Mouse (Mus musculus): ENCODE measurements at regions not wholly inside any gene's neighbourhood (a gene's known extent, or its start where the extent isn't known, plus 50 kb on each side); places are given as distances from the start of the nearest gene placed in this dataset.
"Not testable (repeated sequence)": the region's sequence is repeated elsewhere in the genome, so short reads cannot be mapped to it uniquely, and the experiment has no call there.

DNA sequence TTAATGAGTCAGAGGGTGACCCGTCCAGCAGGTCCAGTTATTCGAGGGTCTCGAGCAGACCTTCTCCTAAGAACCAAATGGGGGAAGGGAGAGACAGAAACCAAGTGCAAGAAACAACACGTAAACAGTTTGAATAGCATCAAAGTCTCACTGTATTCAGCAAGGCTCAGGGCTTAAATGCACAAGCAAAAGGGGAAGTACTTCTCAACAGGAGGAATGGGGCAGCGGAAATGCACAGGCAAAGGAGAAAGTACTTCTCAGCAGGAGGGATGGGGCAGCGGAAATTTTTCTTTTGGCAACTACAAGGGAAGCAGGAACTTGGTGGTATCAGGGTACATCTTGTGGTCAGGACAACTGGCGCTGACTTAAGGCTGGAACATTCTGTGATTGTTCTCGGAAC lies 330.6 kb downstream of the 9430069I07Rik start:
- H3K4me1 ChIP-seq (ENCODE audit: control insufficient read depth, insufficient read depth, low read length); H3K27ac ChIP-seq (replicated peaks; ENCODE audit: insufficient read depth, low read depth, low read length); H3K36me3 ChIP-seq (ENCODE audit: control insufficient read depth, insufficient read depth, low read length); H3K4me3 ChIP-seq (ENCODE audit: insufficient read depth, low read depth, low read length); DNase-seq (ENCODE audit: extremely low read depth, low read depth, low spot score); H3K27me3 ChIP-seq (ENCODE audit: control insufficient read depth, insufficient read depth, low read length); H3K9ac ChIP-seq (ENCODE audit: low read depth, low read length); H3K79me2 ChIP-seq (ENCODE audit: control insufficient read depth, insufficient read depth, low read length): not testable (repeated sequence)
- 80% methylated on average over 8 of the region's 8 CpGs for WGBS

DNA sequence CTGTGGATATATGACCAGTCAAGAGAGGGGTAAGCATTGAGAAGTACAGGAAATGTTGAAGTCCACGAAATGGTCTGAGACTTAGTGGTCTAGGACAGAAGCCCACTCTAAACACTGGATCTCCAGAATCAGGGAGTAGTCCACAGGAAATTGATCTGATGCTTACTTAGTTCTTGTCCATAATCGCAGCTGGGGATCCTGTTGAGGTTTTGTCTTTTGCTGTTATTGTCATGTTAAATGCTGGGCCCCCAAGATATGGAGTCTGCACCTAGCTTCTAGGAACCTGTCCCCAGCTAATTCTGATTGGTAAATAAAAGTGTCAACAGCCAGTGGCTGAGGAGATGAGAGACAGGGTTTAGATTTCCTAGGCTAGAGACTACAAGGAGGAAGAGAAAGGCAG lies 332.3 kb downstream of the 9430069I07Rik start:
- 77% methylated on average over 2 of the region's 2 CpGs for WGBS

DNA sequence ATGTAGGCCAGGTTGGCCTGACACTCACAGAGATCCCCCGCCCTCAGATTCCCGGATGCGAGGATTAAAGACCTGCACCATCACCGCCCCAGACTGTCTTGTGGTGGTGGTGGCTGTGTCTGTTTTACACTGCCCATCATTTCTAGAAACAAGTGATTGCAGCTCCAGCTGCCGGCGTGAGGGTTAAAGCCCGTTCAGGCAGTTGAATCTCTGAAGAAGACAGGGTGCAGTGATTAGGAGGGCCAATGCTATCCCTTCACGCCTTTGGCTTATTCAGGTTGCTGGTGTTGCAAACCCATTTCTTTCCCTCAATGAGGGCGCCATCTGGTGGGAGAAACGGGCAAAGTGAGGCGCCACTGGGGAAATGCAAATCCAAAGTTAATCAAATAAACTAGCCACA lies 335.8 kb downstream of the 9430069I07Rik start:
- 35% methylated on average over 11 of the region's 11 CpGs for WGBS
- DNase-seq (ENCODE audit: extremely low read depth, low read depth, low spot score) = peak; percentile 39
- TF ChIP-seq POLR2A (IDR thresholded peaks at IDR 0.05; ENCODE audit: extremely low read depth, insufficient read depth, low read length) (no peak), CTCF (IDR thresholded peaks at IDR 0.05; ENCODE audit: low read depth, low read length) (peak; percentile 78)

More for the DNA sequence above, 332.3 kb downstream of the 9430069I07Rik start:
- no peaks in the 10 kb centered on the region for H3K36me3 ChIP-seq (ENCODE audit: control insufficient read depth, insufficient read depth, low read length)
- no peaks in the 10 kb centered on the region for H3K4me1 ChIP-seq (ENCODE audit: control insufficient read depth, insufficient read depth, low read length)
- no peak overlapping the region for H3K9ac ChIP-seq (ENCODE audit: low read depth, low read length)
- TF ChIP-seq POLR2A (IDR thresholded peaks at IDR 0.05; ENCODE audit: extremely low read depth, insufficient read depth, low read length) = no peak
- H3K79me2 ChIP-seq (ENCODE audit: control insufficient read depth, insufficient read depth, low read length) = no peaks in the 10 kb centered on the region
- H3K27ac ChIP-seq (replicated peaks; ENCODE audit: insufficient read depth, low read depth, low read length) = no peak overlapping the region
- no peak overlapping the region for H3K4me3 ChIP-seq (ENCODE audit: insufficient read depth, low read depth, low read length)
- H3K27me3 ChIP-seq (ENCODE audit: control insufficient read depth, insufficient read depth, low read length) = no peaks in the 10 kb centered on the region
- DNase-seq (ENCODE audit: extremely low read depth, low read depth, low spot score) = no peak

DNA sequence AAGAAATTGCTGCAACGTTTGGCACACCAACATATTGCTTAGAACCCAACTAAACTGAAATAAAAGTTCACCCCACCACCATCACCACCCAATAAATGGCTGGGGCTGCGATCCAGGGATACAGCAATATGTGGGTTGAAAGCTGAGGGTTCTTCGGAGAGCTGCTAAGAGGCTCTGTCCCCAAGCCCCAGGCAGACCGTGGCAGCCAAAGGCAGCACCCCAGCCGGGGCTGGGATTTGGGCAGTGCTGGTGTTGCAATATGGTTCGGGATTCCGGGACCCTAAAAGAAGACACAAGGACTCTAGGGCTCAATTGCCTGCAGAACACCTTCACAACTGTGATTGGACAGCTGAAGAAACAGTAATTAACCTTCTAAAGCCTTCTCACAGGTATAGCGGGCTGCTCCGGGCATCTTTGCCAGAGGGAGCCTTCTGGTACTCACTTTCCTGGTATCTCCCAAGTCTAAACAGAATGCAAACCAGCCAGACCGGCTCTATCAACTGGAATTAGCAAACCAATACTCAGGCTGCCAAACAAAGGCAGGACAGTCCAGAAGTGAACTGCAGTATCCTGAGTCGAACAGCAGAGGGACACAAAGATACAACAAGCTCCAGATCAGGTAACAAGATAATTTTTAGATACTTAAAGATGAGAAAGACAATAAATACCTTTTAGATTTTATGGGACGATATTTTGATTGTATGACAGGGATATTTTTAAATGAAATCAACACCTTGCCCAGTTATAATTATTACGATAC lies 341.1 kb downstream of the 9430069I07Rik start:
- H3K79me2 ChIP-seq (ENCODE audit: control insufficient read depth, insufficient read depth, low read length) = no peaks in the 10 kb centered on the region
- 50% methylated on average over 13 of the region's 13 CpGs for WGBS
- H3K9ac ChIP-seq (ENCODE audit: low read depth, low read length) = no peak overlapping the region
- H3K36me3 ChIP-seq (ENCODE audit: control insufficient read depth, insufficient read depth, low read length) = no peaks in the 10 kb centered on the region
- DNase-seq (ENCODE audit: extremely low read depth, low read depth, low spot score) = peak; percentile 42
- TF ChIP-seq CTCF (IDR thresholded peaks at IDR 0.05; ENCODE audit: low read depth, low read length) = no peak
- H3K27me3 ChIP-seq (ENCODE audit: control insufficient read depth, insufficient read depth, low read length) = no peaks in the 10 kb centered on the region; the same call in 1 of the 2 replicates
- H3K4me1 ChIP-seq (ENCODE audit: control insufficient read depth, insufficient read depth, low read length) = no peaks in the 10 kb centered on the region
- H3K27ac ChIP-seq (replicated peaks; ENCODE audit: insufficient read depth, low read depth, low read length) = no peak overlapping the region
- no peak overlapping the region for H3K4me3 ChIP-seq (ENCODE audit: insufficient read depth, low read depth, low read length)

More for the DNA sequence above, 335.8 kb downstream of the 9430069I07Rik start:
- Histone ChIP-seq H3K9ac (ENCODE audit: low read depth, low read length) (no peak overlapping the region), H3K4me1 (ENCODE audit: control insufficient read depth, insufficient read depth, low read length) (no peaks in the 10 kb centered on the region), H3K27me3 (ENCODE audit: control insufficient read depth, insufficient read depth, low read length) (no peaks in the 10 kb centered on the region), H3K36me3 (ENCODE audit: control insufficient read depth, insufficient read depth, low read length) (no peaks in the 10 kb centered on the region), H3K27ac (replicated peaks; ENCODE audit: insufficient read depth, low read depth, low read length) (no peak overlapping the region), H3K4me3 (ENCODE audit: insufficient read depth, low read depth, low read length) (no peak overlapping the region), H3K79me2 (ENCODE audit: control insufficient read depth, insufficient read depth, low read length) (no peaks in the 10 kb centered on the region)

DNA sequence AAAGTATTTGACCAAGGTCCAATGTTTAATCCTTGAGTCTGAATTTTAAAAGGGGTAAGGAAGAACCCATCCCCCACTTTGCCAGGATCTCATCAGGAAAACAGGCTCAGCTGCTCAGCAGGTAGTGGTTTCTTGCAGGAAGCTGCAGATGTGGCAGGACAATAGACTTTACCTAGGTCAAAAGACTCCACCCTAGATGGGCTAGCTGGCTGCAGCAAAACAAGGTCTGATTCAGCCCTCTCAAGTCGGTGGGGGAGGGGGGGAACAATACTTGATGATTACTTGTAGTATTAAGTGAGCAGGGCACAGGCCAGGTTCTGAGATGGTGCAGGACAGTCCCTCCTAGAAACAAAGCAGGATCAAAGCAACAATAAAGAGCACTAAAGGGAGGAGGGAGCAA lies 349.1 kb downstream of the 9430069I07Rik start:
- 40% methylated on average over 1 of the region's 1 CpGs for WGBS
- H3K27ac ChIP-seq (replicated peaks; ENCODE audit: insufficient read depth, low read depth, low read length) = no peak overlapping the region
- H3K79me2 ChIP-seq (ENCODE audit: control insufficient read depth, insufficient read depth, low read length) = no peaks in the 10 kb centered on the region
- no peaks in the 10 kb centered on the region for H3K27me3 ChIP-seq (ENCODE audit: control insufficient read depth, insufficient read depth, low read length)
- TF ChIP-seq CTCF (IDR thresholded peaks at IDR 0.05; ENCODE audit: low read depth, low read length) = no peak
- TF ChIP-seq POLR2A (IDR thresholded peaks at IDR 0.05; ENCODE audit: extremely low read depth, insufficient read depth, low read length) = no peak
- no peak overlapping the region for H3K4me3 ChIP-seq (ENCODE audit: insufficient read depth, low read depth, low read length)
- no peak for DNase-seq (ENCODE audit: extremely low read depth, low read depth, low spot score)
- no peaks in the 10 kb centered on the region for H3K36me3 ChIP-seq (ENCODE audit: control insufficient read depth, insufficient read depth, low read length)
- no peaks in the 10 kb centered on the region for H3K4me1 ChIP-seq (ENCODE audit: control insufficient read depth, insufficient read depth, low read length)
- H3K9ac ChIP-seq (ENCODE audit: low read depth, low read length) = no peak overlapping the region

DNA sequence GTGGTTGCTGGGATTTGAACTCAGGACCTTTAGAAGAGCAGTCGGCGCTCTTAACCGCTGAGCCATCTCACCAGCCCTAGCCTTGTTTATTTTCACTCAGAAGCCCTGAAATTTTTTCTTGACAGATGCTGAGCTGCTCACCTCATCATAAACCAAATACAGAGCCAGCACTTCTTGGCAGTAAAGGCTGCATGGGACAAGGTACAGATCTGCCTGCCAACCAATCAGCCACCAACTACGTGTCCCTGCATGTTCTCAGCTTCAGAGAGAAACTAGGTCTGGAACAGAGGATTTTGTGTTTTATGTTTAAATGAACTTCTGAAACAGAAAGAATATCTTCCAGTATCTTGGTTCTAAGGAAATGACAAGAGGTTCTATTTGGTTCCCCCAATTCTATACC lies 365.3 kb downstream of the 9430069I07Rik start:
- Histone ChIP-seq H3K9ac (ENCODE audit: low read depth, low read length) (no peak overlapping the region), H3K27me3 (ENCODE audit: control insufficient read depth, insufficient read depth, low read length) (no peaks in the 10 kb centered on the region), H3K27ac (replicated peaks; ENCODE audit: insufficient read depth, low read depth, low read length) (no peak overlapping the region), H3K4me1 (ENCODE audit: control insufficient read depth, insufficient read depth, low read length) (no peaks in the 10 kb centered on the region), H3K79me2 (ENCODE audit: control insufficient read depth, insufficient read depth, low read length) (no peaks in the 10 kb centered on the region), H3K36me3 (ENCODE audit: control insufficient read depth, insufficient read depth, low read length) (no peaks in the 10 kb centered on the region), H3K4me3 (ENCODE audit: insufficient read depth, low read depth, low read length) (no peak overlapping the region)
- WGBS = 85% methylated on average over 4 of the region's 4 CpGs
- peak; percentile 4 for DNase-seq (ENCODE audit: extremely low read depth, low read depth, low spot score)
- no peak for TF ChIP-seq CTCF (IDR thresholded peaks at IDR 0.05; ENCODE audit: low read depth, low read length)
- TF ChIP-seq POLR2A (IDR thresholded peaks at IDR 0.05; ENCODE audit: extremely low read depth, insufficient read depth, low read length) = no peak
